Mouse (Mus musculus) cerebellum, adult 2 months (tissue): ENCODE measurements around the gene Hk1. TPM values are rescaled to one million over a fixed set of nuclear protein-coding genes. Genes with fewer than 3 reads are reported as not detected.

Source experiments
- DNase-seq, 2 experiments: peaks; one replicate each; pipeline ENCODE4 v3.0.0; 2021
- H3K27ac ChIP-seq: fragments of 200-500 bp; 2 replicates; pipeline ENCODE4 v1.5.1; 2012; ENCODE audit warnings: low read length, control low read depth, inconsistent platforms; ENCODE audit not compliant: insufficient read depth
- H3K27me3 ChIP-seq: fragments of 200-500 bp; 2 replicates; pipeline ENCODE4 v1.6.1; 2012; ENCODE audit warnings: inconsistent platforms, mild to moderate bottlenecking, low read length, moderate library complexity; ENCODE audit not compliant: control insufficient read depth, insufficient read depth
- H3K4me1 ChIP-seq: fragments of 200-500 bp; 2 replicates; pipeline ENCODE4 v1.6.1; 2011; ENCODE audit warnings: low read length; ENCODE audit not compliant: control insufficient read depth, insufficient read depth
- H3K4me3 ChIP-seq: fragments of 200-500 bp; replicated peaks from 2 replicates; pipeline ENCODE3; 2011; ENCODE audit warnings: mild to moderate bottlenecking, low read depth, low read length, control low read depth; ENCODE audit not compliant: insufficient read depth
- CTCF ChIP-seq: fragments of 200-500 bp; IDR thresholded peaks from 2 replicates; pipeline ENCODE4 v1.5.1; 2011; ENCODE audit warnings: low read depth, mild to moderate bottlenecking, control low read depth, low read length, moderate library complexity, borderline replicate concordance; ENCODE audit not compliant: insufficient read depth
- POLR2A ChIP-seq: fragments of 200-500 bp; IDR thresholded peaks from 2 replicates; pipeline ENCODE4 v1.6.1; 2011; ENCODE audit warnings: low read length, control low read depth, borderline replicate concordance; ENCODE audit not compliant: insufficient read depth
- WGBS: fragments of 180-500 bp; shearing (Covaris S2); methylation state at CpG from one replicate; pipeline ENCODE4 v1.1.7; 2018; 5-methylcytosine and 5-hydroxymethylcytosine counted together
- polyA plus RNA-seq: library from polyadenylated mRNA; depleted of rRNA; stranded (reverse); fragments of >200 nt; gene quantifications from 2 replicates; pipeline ENCODE4 v1.2.3, GENCODE M21; 2012

Hk1 gene
- polyA plus RNA-seq, 1 experiment, result 206 TPM

DNA sequence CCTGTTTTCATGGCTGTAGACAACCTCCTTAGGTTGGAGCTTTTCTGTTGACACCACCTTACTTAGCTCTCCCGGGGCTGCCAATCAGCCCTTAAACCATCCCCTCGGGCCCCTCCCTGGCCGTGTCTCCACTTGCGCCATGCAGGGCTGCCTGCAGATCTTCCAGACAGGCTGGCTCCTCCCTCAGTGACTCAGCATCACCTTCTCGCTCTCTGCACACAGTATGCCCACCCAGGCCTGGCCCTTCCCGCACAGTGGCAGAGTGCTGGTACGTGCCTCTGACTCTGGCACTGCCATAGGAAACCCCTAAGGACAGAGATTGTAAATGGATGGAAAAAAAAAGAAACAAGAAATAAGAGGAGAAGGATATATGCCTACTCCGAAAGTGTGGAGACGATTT, 96.9 kb downstream of the Hk1 start:
- WGBS, result 61% methylated on average over 9 of the region's 9 CpGs

DNA sequence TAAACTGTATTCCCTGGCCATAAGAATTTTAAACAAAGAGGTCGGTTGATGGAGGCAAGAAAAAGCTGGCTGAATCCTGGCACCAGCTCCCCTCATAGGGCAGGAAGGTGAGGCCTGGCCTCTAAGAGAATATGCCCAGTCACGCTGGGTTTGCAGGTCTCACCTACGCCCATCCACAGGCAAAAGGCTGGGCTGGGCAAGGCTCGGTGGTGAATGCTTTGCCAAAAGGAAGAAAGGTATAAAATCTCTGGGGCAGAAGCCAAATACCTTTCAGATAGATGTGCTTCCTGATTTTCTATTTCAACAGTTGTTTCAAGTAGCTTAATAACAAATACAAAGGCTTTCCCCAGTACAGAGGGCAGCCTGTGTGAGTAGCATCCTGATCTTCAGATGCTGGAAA, 100.0 kb downstream of the Hk1 start:
- Histone ChIP-seq H3K4me3 (no peak overlapping the region), H3K27me3 (no peaks in the 10 kb centered on the region), H3K4me1 (no peaks in the 10 kb centered on the region), H3K27ac (no peak overlapping the region)
- TF ChIP-seq CTCF (no peak), POLR2A (no peak)
- 65% methylated on average over 4 of the region's 4 CpGs for WGBS
- no peak for DNase-seq

More for the DNA sequence above, 96.9 kb downstream of the Hk1 start:
- Histone ChIP-seq H3K27me3 (no peaks in the 10 kb centered on the region), H3K4me1 (no peaks in the 10 kb centered on the region), H3K4me3 (no peak overlapping the region), H3K27ac (no peak overlapping the region)
- TF ChIP-seq CTCF (no peak), POLR2A (no peak)
- no peak for DNase-seq

GRCm38 (mm10) chr10:62279066-62279465, 100.6 kb downstream of the Hk1 start:
- TF ChIP-seq CTCF, result no peak
- TF ChIP-seq POLR2A, result no peak
- DNase-seq, result no peak
- Histone ChIP-seq H3K27ac (no peak overlapping the region), H3K27me3 (no peaks in the 10 kb centered on the region), H3K4me3 (no peak overlapping the region), H3K4me1 (no peaks in the 10 kb centered on the region)
- 63% methylated on average over 3 of the region's 3 CpGs for WGBS

- no peaks in the 10 kb centered on the region for H3K27me3 ChIP-seq
- TF ChIP-seq CTCF, result no peak
- no peak for TF ChIP-seq POLR2A
- WGBS, result 92% methylated on average over 18 of the region's 19 CpGs
- no peak overlapping the region for H3K27ac ChIP-seq
- no peak for DNase-seq
- H3K4me1 ChIP-seq, result no peaks in the 10 kb centered on the region
- H3K4me3 ChIP-seq, result no peak overlapping the region
These were observed 102.0 kb downstream of the Hk1 start for GRCm38 (mm10) chr10:62277499-62278293.

DNA sequence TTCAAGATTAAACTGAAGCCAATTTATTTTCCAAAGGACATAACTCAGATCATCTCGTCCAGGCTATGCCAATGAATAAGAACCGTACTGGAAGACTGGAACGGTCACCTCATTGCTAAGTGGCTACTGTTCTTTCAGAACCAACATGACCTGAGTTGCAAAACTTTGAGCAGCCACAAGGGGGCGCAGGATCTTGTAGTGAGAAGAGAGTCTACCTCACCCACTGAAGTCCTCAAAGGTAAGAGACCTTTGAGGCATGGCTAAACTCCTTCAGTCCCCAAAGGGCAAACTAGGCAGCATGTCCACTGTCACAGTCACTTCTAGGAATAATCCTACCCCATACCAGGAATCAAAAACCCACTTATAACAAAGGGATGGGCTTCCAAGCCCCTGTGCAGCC, 104.5 kb downstream of the Hk1 start:
- H3K4me3 ChIP-seq, result no peak overlapping the region
- no peaks in the 10 kb centered on the region for H3K4me1 ChIP-seq
- no peak overlapping the region for H3K27ac ChIP-seq
- no peaks in the 10 kb centered on the region for H3K27me3 ChIP-seq
- TF ChIP-seq CTCF (peak; percentile 82), POLR2A (no peak)
- 22% methylated on average over 4 of the region's 4 CpGs for WGBS
- peak; percentile 81 to 91 for DNase-seq

GRCm38 (mm10) chr10:62269278-62269677, 110.4 kb downstream of the Hk1 start:
- Histone ChIP-seq H3K4me1 (peaks cover 5% of the 10 kb centered on the region), H3K27me3 (no peaks in the 10 kb centered on the region), H3K4me3 (no peak overlapping the region), H3K27ac (no peak overlapping the region)
- no peak for TF ChIP-seq CTCF
- no peak for TF ChIP-seq POLR2A
- no peak for DNase-seq
- WGBS, result 58% methylated on average over 16 of the region's 16 CpGs

DNA sequence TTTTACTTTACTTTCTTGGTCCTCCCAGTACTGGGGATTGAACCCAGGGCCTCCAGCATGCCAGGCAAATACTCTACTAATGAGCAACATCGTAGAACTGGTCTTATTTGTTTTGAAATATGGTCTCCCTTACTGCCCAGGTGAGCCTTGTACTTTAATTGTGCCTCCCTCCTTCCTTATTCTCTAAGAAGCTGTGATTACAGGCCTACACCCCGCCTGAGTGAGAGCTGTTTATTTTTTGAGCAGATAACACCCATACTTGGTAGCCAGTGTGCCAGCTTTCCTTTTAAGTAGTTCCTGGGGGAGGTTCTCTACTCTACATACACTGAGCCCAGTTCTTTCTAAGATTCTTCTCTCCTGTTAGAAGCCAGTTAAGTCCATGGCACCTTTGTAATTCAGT, 115.4 kb downstream of the Hk1 start:
- 87% methylated on average over 2 of the region's 2 CpGs for WGBS

More for the DNA sequence above, 115.4 kb downstream of the Hk1 start:
- Histone ChIP-seq H3K4me3 (no peak overlapping the region), H3K27ac (no peak overlapping the region), H3K4me1 (peaks cover 5% of the 10 kb centered on the region), H3K27me3 (no peaks in the 10 kb centered on the region)
- DNase-seq, result no peak
- TF ChIP-seq POLR2A, result no peak
- TF ChIP-seq CTCF, result no peak
